Mouse (Mus musculus): ENCODE results near the gene Gm28308. TPM values are rescaled to one million over a fixed set of nuclear protein-coding genes. Genes with fewer than 3 reads are reported as not detected.

Gm28308 gene
- polyA plus RNA-seq, 1 experiment from 2014 or later = not detected

GRCm38 (mm10) chr6:52165441-52166370, 47.4 kb downstream of the Gm28308 start:
- H3K9ac ChIP-seq (ENCODE audit: low read length) = peak overlapping the region; percentile 87
- peaks cover 38% of the 10 kb centered on the region for H3K4me1 ChIP-seq (replicated peaks; ENCODE audit: control insufficient read depth, insufficient read depth, low read length)
- peak overlapping the region; percentile 70 for H3K4me2 ChIP-seq (ENCODE audit: low read length)
- H3K27me3 ChIP-seq (replicated peaks; ENCODE audit: control insufficient read depth, insufficient read depth, low read length) = 0 out of 2 replicates have a peak, but pooled peaks cover 8% of the 10 kb centered on the region
- DNase-seq (ENCODE audit: low spot score) = peak; percentile 80
- H3K36me3 ChIP-seq (ENCODE audit: control insufficient read depth, insufficient read depth, low read length) = peaks cover 4% of the 10 kb centered on the region; the same call in 1 of the 2 replicates
- no peak for ATAC-seq (replicated peaks; ENCODE audit: low FRiP score, low TSS enrichment, low read depth)
- H3K4me3 ChIP-seq (ENCODE audit: low read depth, low read length) = peak overlapping the region; percentile 59
- no peaks in the 10 kb centered on the region for H3K9me3 ChIP-seq (ENCODE audit: control insufficient read depth, low read length)
- WGBS = 15% methylated on average over 28 of the region's 28 CpGs
- peak overlapping the region; percentile 95 for H3K27ac ChIP-seq (ENCODE audit: low read depth)

- peak within 1 kb of the TSS; percentile 95 for H3K27ac ChIP-seq (ENCODE audit: low read depth)
- peak within 1 kb of the TSS; percentile 70 for H3K4me2 ChIP-seq (ENCODE audit: low read length)
- DNase-seq (ENCODE audit: low spot score) = peak; percentile 82
- H3K36me3 ChIP-seq (ENCODE audit: control insufficient read depth, insufficient read depth, low read length) = peaks cover 4% of the 10 kb centered on the region; the same call in 1 of the 2 replicates
- no peaks in the 10 kb centered on the region for H3K9me3 ChIP-seq (ENCODE audit: control insufficient read depth, low read length)
- peaks cover 38% of the 10 kb centered on the region for H3K4me1 ChIP-seq (replicated peaks; ENCODE audit: control insufficient read depth, insufficient read depth, low read length)
- peak within 1 kb of the TSS; percentile 87 for H3K9ac ChIP-seq (ENCODE audit: low read length)
- ATAC-seq (replicated peaks; ENCODE audit: low FRiP score, low TSS enrichment, low read depth) = no peak
- 0 out of 2 replicates have a peak, but pooled peaks cover 8% of the 10 kb centered on the region for H3K27me3 ChIP-seq (replicated peaks; ENCODE audit: control insufficient read depth, insufficient read depth, low read length)
- H3K4me3 ChIP-seq (ENCODE audit: low read depth, low read length) = peak within 1 kb of the TSS; percentile 59
- WGBS = 10% methylated on average over 25 of the region's 25 CpGs
Observed at GRCm38 (mm10) chr6:52164626-52165440, 48.3 kb downstream of the Gm28308 start, which contains the start of gene Hoxa2. TSS of gene Hoxa2 (minus strand) at chr6:52164831.

GRCm38 (mm10) chr6:52164051-52164625, 49.0 kb downstream of the Gm28308 start:
- Histone ChIP-seq H3K27me3 (replicated peaks; ENCODE audit: control insufficient read depth, insufficient read depth, low read length) (0 out of 2 replicates have a peak, but pooled peaks cover 8% of the 10 kb centered on the region), H3K36me3 (ENCODE audit: control insufficient read depth, insufficient read depth, low read length) (peaks cover 4% of the 10 kb centered on the region; the same call in 1 of the 2 replicates), H3K4me1 (replicated peaks; ENCODE audit: control insufficient read depth, insufficient read depth, low read length) (peaks cover 44% of the 10 kb centered on the region), H3K27ac (ENCODE audit: low read depth) (peak overlapping the region; percentile 95), H3K9ac (ENCODE audit: low read length) (peak overlapping the region; percentile 87), H3K9me3 (ENCODE audit: control insufficient read depth, low read length) (no peaks in the 10 kb centered on the region), H3K4me2 (ENCODE audit: low read length) (peak overlapping the region; percentile 70), H3K4me3 (ENCODE audit: low read depth, low read length) (peak overlapping the region; percentile 59)
- WGBS = 4% methylated on average over 39 of the region's 39 CpGs
- ATAC-seq (replicated peaks; ENCODE audit: low FRiP score, low TSS enrichment, low read depth) = 0 out of 2 replicates have a peak, but pooled peaks have one; percentile 9
- DNase-seq (ENCODE audit: low spot score) = peak; percentile 83

GRCm38 (mm10) chr6:52163366-52164031, 49.6 kb downstream of the Gm28308 start:
- 24% methylated on average over 17 of the region's 17 CpGs for WGBS
- ATAC-seq (replicated peaks; ENCODE audit: low FRiP score, low TSS enrichment, low read depth) = 0 out of 2 replicates have a peak, but pooled peaks have one; percentile 7

GRCm38 (mm10) chr6:52162611-52163365, 50.4 kb downstream of the Gm28308 start:
- Histone ChIP-seq H3K9ac (ENCODE audit: low read length) (peak overlapping the region; percentile 87), H3K27ac (ENCODE audit: low read depth) (peak overlapping the region; percentile 95), H3K9me3 (ENCODE audit: control insufficient read depth, low read length) (no peaks in the 10 kb centered on the region), H3K4me2 (ENCODE audit: low read length) (peak overlapping the region; percentile 70), H3K36me3 (ENCODE audit: control insufficient read depth, insufficient read depth, low read length) (peaks cover 4% of the 10 kb centered on the region; the same call in 1 of the 2 replicates), H3K27me3 (replicated peaks; ENCODE audit: control insufficient read depth, insufficient read depth, low read length) (0 out of 2 replicates have a peak, but pooled peaks cover 3% of the 10 kb centered on the region), H3K4me3 (ENCODE audit: low read depth, low read length) (peak overlapping the region; percentile 59), H3K4me1 (replicated peaks; ENCODE audit: control insufficient read depth, insufficient read depth, low read length) (peaks cover 38% of the 10 kb centered on the region)
- DNase-seq (ENCODE audit: low spot score) (peak; percentile 68), ATAC-seq (replicated peaks; ENCODE audit: low FRiP score, low TSS enrichment, low read depth) (no peak)
- 31% methylated on average over 14 of the region's 14 CpGs for WGBS

More at GRCm38 (mm10) chr6:52163366-52164031, 49.6 kb downstream of the Gm28308 start:
- H3K9me3 ChIP-seq (ENCODE audit: control insufficient read depth, low read length) = no peaks in the 10 kb centered on the region
- H3K4me2 ChIP-seq (ENCODE audit: low read length) = peak overlapping the region; percentile 70
- peak overlapping the region; percentile 87 for H3K9ac ChIP-seq (ENCODE audit: low read length)
- peak overlapping the region; percentile 59 for H3K4me3 ChIP-seq (ENCODE audit: low read depth, low read length)
- 0 out of 2 replicates have a peak, but pooled peaks cover 8% of the 10 kb centered on the region for H3K27me3 ChIP-seq (replicated peaks; ENCODE audit: control insufficient read depth, insufficient read depth, low read length)
- peak overlapping the region; percentile 95 for H3K27ac ChIP-seq (ENCODE audit: low read depth)
- DNase-seq (ENCODE audit: low spot score) = peak; percentile 84
- peaks cover 4% of the 10 kb centered on the region; the same call in 1 of the 2 replicates for H3K36me3 ChIP-seq (ENCODE audit: control insufficient read depth, insufficient read depth, low read length)
- H3K4me1 ChIP-seq (replicated peaks; ENCODE audit: control insufficient read depth, insufficient read depth, low read length) = peaks cover 43% of the 10 kb centered on the region

- DNase-seq (ENCODE audit: low spot score) = peak; percentile 69
- Histone ChIP-seq H3K9me3 (ENCODE audit: control insufficient read depth, low read length) (no peaks in the 10 kb centered on the region), H3K36me3 (ENCODE audit: control insufficient read depth, insufficient read depth, low read length) (peaks cover 4% of the 10 kb centered on the region; the same call in 1 of the 2 replicates), H3K27me3 (replicated peaks; ENCODE audit: control insufficient read depth, insufficient read depth, low read length) (peaks cover 9% of the 10 kb centered on the region), H3K4me3 (ENCODE audit: low read depth, low read length) (peak overlapping the region; percentile 59), H3K4me2 (ENCODE audit: low read length) (peak overlapping the region; percentile 70), H3K27ac (ENCODE audit: low read depth) (peak overlapping the region; percentile 28), H3K9ac (ENCODE audit: low read length) (peak overlapping the region; percentile 87), H3K4me1 (replicated peaks; ENCODE audit: control insufficient read depth, insufficient read depth, low read length) (peaks cover 42% of the 10 kb centered on the region)
- no peak for ATAC-seq (replicated peaks; ENCODE audit: low FRiP score, low TSS enrichment, low read depth)
- WGBS = 17% methylated on average over 1 of the region's 1 CpGs
Observed at GRCm38 (mm10) chr6:52162093-52162380, 51.1 kb downstream of the Gm28308 start.

- H3K9ac ChIP-seq (ENCODE audit: low read length) = peak overlapping the region; percentile 87
- 14% methylated on average over 8 of the region's 8 CpGs for WGBS
- peak; percentile 16 for DNase-seq (ENCODE audit: low spot score)
- peaks cover 44% of the 10 kb centered on the region for H3K4me1 ChIP-seq (replicated peaks; ENCODE audit: control insufficient read depth, insufficient read depth, low read length)
- H3K4me3 ChIP-seq (ENCODE audit: low read depth, low read length) = peak overlapping the region; percentile 59
- peaks cover 13% of the 10 kb centered on the region for H3K27me3 ChIP-seq (replicated peaks; ENCODE audit: control insufficient read depth, insufficient read depth, low read length)
- peaks cover 4% of the 10 kb centered on the region; the same call in 1 of the 2 replicates for H3K36me3 ChIP-seq (ENCODE audit: control insufficient read depth, insufficient read depth, low read length)
- no peaks in the 10 kb centered on the region for H3K9me3 ChIP-seq (ENCODE audit: control insufficient read depth, low read length)
- H3K27ac ChIP-seq (ENCODE audit: low read depth) = peak overlapping the region; percentile 93
- H3K4me2 ChIP-seq (ENCODE audit: low read length) = peak overlapping the region; percentile 70
- ATAC-seq (replicated peaks; ENCODE audit: low FRiP score, low TSS enrichment, low read depth) = no peak
Observed at GRCm38 (mm10) chr6:52161336-52162092, 51.6 kb downstream of the Gm28308 start.

Data from intestine, embryonic 14.5 days (tissue).